Comparison of ENCODE assay signal across 15 mouse cellular contexts in genomic region chr4:136962447-136962846, GRCm38 (mm10).
"Had no signal": no experiment of that assay in that cellular context is flagged by ENCODE, and none has a peak within 500 bp of the region (broad histone marks: within the 10 kb centered on the region; RNA-seq: fewer than 3 reads in every experiment).

No protein-coding gene starts in this region.

- H3K4me3 ChIP-seq: kidney, embryonic 15.5 days; left cerebral cortex, adult 2 months; limb, embryonic 12.5 days; liver, embryonic 12.5 days; liver, embryonic 15.5 days; lung, embryonic 15.5 days; megakaryocyte, embryonic 14.5 days; neural tube, embryonic 12.5 days; stomach, embryonic 15.5 days had no signal

- DNase-seq: layer of hippocampus, postnatal 36 days; right cerebral cortex, postnatal 25 days; spleen, adult 18-20 months; thymus, postnatal 25 days had no signal

- ATAC-seq: intestine, postnatal 0 days had no signal

- H3K9ac ChIP-seq: kidney, embryonic 15.5 days; limb, embryonic 12.5 days; liver, embryonic 12.5 days; liver, embryonic 15.5 days; lung, embryonic 15.5 days; neural tube, embryonic 12.5 days; stomach, embryonic 15.5 days had no signal

- H3K4me1 ChIP-seq: liver, embryonic 12.5 days; liver, embryonic 15.5 days had no signal

- H3K4me2 ChIP-seq: kidney, embryonic 15.5 days; limb, embryonic 12.5 days; liver, embryonic 12.5 days; liver, embryonic 15.5 days; lung, embryonic 15.5 days; midbrain, embryonic 11.5 days; neural tube, embryonic 12.5 days; stomach, embryonic 15.5 days had no signal

- H3K27ac ChIP-seq: kidney, embryonic 15.5 days; left cerebral cortex, adult 2 months; limb, embryonic 12.5 days; liver, embryonic 12.5 days; liver, embryonic 15.5 days; lung, embryonic 15.5 days; neural tube, embryonic 12.5 days; stomach, embryonic 15.5 days had no signal

- H3K36me3 ChIP-seq: kidney, embryonic 15.5 days; limb, embryonic 12.5 days; liver, embryonic 12.5 days; liver, embryonic 15.5 days; lung, embryonic 15.5 days; neural tube, embryonic 12.5 days; stomach, embryonic 15.5 days had no signal

- H3K9me3 ChIP-seq: kidney, embryonic 15.5 days; limb, embryonic 12.5 days; liver, embryonic 12.5 days; liver, embryonic 15.5 days; lung, embryonic 15.5 days; megakaryocyte, embryonic 14.5 days; neural tube, embryonic 12.5 days; stomach, embryonic 15.5 days had no signal
